Mouse (Mus musculus): Measurements from ENCODE around the gene Cat. TPM values are rescaled to one million over a fixed set of nuclear protein-coding genes. Genes with fewer than 3 reads are reported as not detected.

Cat gene
- polyA plus RNA-seq, 1 experiment from 2014 or later: 42.2 TPM

GRCm38 (mm10) chr2:103462746-103463145 lies 22.2 kb downstream of the Cat start:
- Histone ChIP-seq H3K27me3 (ENCODE audit: control insufficient read depth, insufficient read depth, low read length) (no peaks in the 10 kb centered on the region), H3K36me3 (ENCODE audit: control insufficient read depth, insufficient read depth, low read length) (peaks cover 22% of the 10 kb centered on the region), H3K9ac (ENCODE audit: low read length) (no peak overlapping the region), H3K4me1 (replicated peaks; ENCODE audit: control insufficient read depth, insufficient read depth) (no peaks in the 10 kb centered on the region), H3K4me3 (ENCODE audit: low read depth, low read length) (no peak overlapping the region), H3K4me2 (replicated peaks; ENCODE audit: low read depth) (no peak overlapping the region), H3K9me3 (ENCODE audit: control insufficient read depth, low read length) (no peaks in the 10 kb centered on the region), H3K27ac (replicated peaks) (no peak overlapping the region)
- DNase-seq (ENCODE audit: low spot score) (no peak), ATAC-seq (ENCODE audit: low FRiP score, low TSS enrichment) (no peak)
- 93% methylated on average over 5 of the region's 5 CpGs for WGBS
- TF ChIP-seq EP300 (optimal IDR thresholded peaks at IDR 0.05) (no peak), CTCF (IDR thresholded peaks at IDR 0.05; ENCODE audit: low read depth) (no peak)

- Histone ChIP-seq H3K9me3 (ENCODE audit: control insufficient read depth, low read length) (no peaks in the 10 kb centered on the region), H3K27me3 (ENCODE audit: control insufficient read depth, insufficient read depth, low read length) (no peaks in the 10 kb centered on the region), H3K9ac (ENCODE audit: low read length) (no peak overlapping the region), H3K4me2 (replicated peaks; ENCODE audit: low read depth) (no peak overlapping the region), H3K4me3 (ENCODE audit: low read depth, low read length) (no peak overlapping the region), H3K4me1 (replicated peaks; ENCODE audit: control insufficient read depth, insufficient read depth) (no peaks in the 10 kb centered on the region), H3K36me3 (ENCODE audit: control insufficient read depth, insufficient read depth, low read length) (peaks cover 25% of the 10 kb centered on the region), H3K27ac (replicated peaks) (peak overlapping the region; percentile 53)
- TF ChIP-seq CTCF (IDR thresholded peaks at IDR 0.05; ENCODE audit: low read depth): no peak
- TF ChIP-seq EP300 (optimal IDR thresholded peaks at IDR 0.05): no peak
- DNase-seq (ENCODE audit: low spot score): no peak
- no peak; the same call in 1 of the 2 replicates for ATAC-seq (ENCODE audit: low FRiP score, low TSS enrichment)
- WGBS: 30% methylated on average over 9 of the region's 9 CpGs
Measured at GRCm38 (mm10) chr2:103461743-103462142, 23.2 kb downstream of the Cat start.

GRCm38 (mm10) chr2:103461210-103461609 lies 23.8 kb downstream of the Cat start:
- no peaks in the 10 kb centered on the region for H3K4me1 ChIP-seq (replicated peaks; ENCODE audit: control insufficient read depth, insufficient read depth)
- WGBS: 70% methylated on average over 8 of the region's 8 CpGs
- DNase-seq (ENCODE audit: low spot score) (peak; percentile 32), ATAC-seq (ENCODE audit: low FRiP score, low TSS enrichment) (no peak)
- no peaks in the 10 kb centered on the region for H3K9me3 ChIP-seq (ENCODE audit: control insufficient read depth, low read length)
- no peaks in the 10 kb centered on the region for H3K27me3 ChIP-seq (ENCODE audit: control insufficient read depth, insufficient read depth, low read length)
- peaks cover 23% of the 10 kb centered on the region for H3K36me3 ChIP-seq (ENCODE audit: control insufficient read depth, insufficient read depth, low read length)
- no peak overlapping the region for H3K4me3 ChIP-seq (ENCODE audit: low read depth, low read length)
- H3K9ac ChIP-seq (ENCODE audit: low read length): no peak overlapping the region
- TF ChIP-seq CTCF (IDR thresholded peaks at IDR 0.05; ENCODE audit: low read depth): no peak
- no peak for TF ChIP-seq EP300 (optimal IDR thresholded peaks at IDR 0.05)
- no peak overlapping the region for H3K4me2 ChIP-seq (replicated peaks; ENCODE audit: low read depth)
- peak overlapping the region; percentile 45 for H3K27ac ChIP-seq (replicated peaks)

- H3K27ac ChIP-seq (replicated peaks): no peak overlapping the region
- no peaks in the 10 kb centered on the region for H3K4me1 ChIP-seq (replicated peaks; ENCODE audit: control insufficient read depth, insufficient read depth)
- H3K4me3 ChIP-seq (ENCODE audit: low read depth, low read length): no peak overlapping the region
- 88% methylated on average over 10 of the region's 10 CpGs for whole genome bisulfite sequencing
- H3K27me3 ChIP-seq (ENCODE audit: control insufficient read depth, insufficient read depth, low read length): no peaks in the 10 kb centered on the region
- H3K36me3 ChIP-seq (ENCODE audit: control insufficient read depth, insufficient read depth, low read length): peaks cover 32% of the 10 kb centered on the region
- no peak overlapping the region for H3K4me2 ChIP-seq (replicated peaks; ENCODE audit: low read depth)
- no peak overlapping the region for H3K9ac ChIP-seq (ENCODE audit: low read length)
- no peaks in the 10 kb centered on the region for H3K9me3 ChIP-seq (ENCODE audit: control insufficient read depth, low read length)
- DNase-seq (ENCODE audit: low spot score): no peak
- no peak for ATAC-seq (ENCODE audit: low FRiP score, low TSS enrichment)
- TF ChIP-seq CTCF (IDR thresholded peaks at IDR 0.05; ENCODE audit: low read depth) (no peak), EP300 (optimal IDR thresholded peaks at IDR 0.05) (no peak)
Measured at GRCm38 (mm10) chr2:103459069-103459468, 25.9 kb downstream of the Cat start.

GRCm38 (mm10) chr2:103457628-103458027 lies 27.3 kb downstream of the Cat start:
- Histone ChIP-seq H3K4me2 (replicated peaks; ENCODE audit: low read depth) (no peak overlapping the region), H3K4me3 (ENCODE audit: low read depth, low read length) (no peak overlapping the region), H3K36me3 (ENCODE audit: control insufficient read depth, insufficient read depth, low read length) (peaks cover 31% of the 10 kb centered on the region), H3K9me3 (ENCODE audit: control insufficient read depth, low read length) (no peaks in the 10 kb centered on the region), H3K9ac (ENCODE audit: low read length) (no peak overlapping the region), H3K4me1 (replicated peaks; ENCODE audit: control insufficient read depth, insufficient read depth) (no peaks in the 10 kb centered on the region), H3K27ac (replicated peaks) (no peak overlapping the region), H3K27me3 (ENCODE audit: control insufficient read depth, insufficient read depth, low read length) (no peaks in the 10 kb centered on the region)
- WGBS: 83% methylated on average over 7 of the region's 7 CpGs
- DNase-seq (ENCODE audit: low spot score) (no peak), ATAC-seq (ENCODE audit: low FRiP score, low TSS enrichment) (no peak)
- TF ChIP-seq EP300 (optimal IDR thresholded peaks at IDR 0.05): no peak
- TF ChIP-seq CTCF (IDR thresholded peaks at IDR 0.05; ENCODE audit: low read depth): no peak

- ATAC-seq (ENCODE audit: low FRiP score, low TSS enrichment) (no peak), DNase-seq (ENCODE audit: low spot score) (no peak)
- Histone ChIP-seq H3K27ac (replicated peaks) (no peak overlapping the region), H3K4me3 (ENCODE audit: low read depth, low read length) (no peak overlapping the region), H3K9me3 (ENCODE audit: control insufficient read depth, low read length) (no peaks in the 10 kb centered on the region), H3K27me3 (ENCODE audit: control insufficient read depth, insufficient read depth, low read length) (no peaks in the 10 kb centered on the region), H3K36me3 (ENCODE audit: control insufficient read depth, insufficient read depth, low read length) (peaks cover 31% of the 10 kb centered on the region), H3K4me1 (replicated peaks; ENCODE audit: control insufficient read depth, insufficient read depth) (no peaks in the 10 kb centered on the region), H3K4me2 (replicated peaks; ENCODE audit: low read depth) (no peak overlapping the region), H3K9ac (ENCODE audit: low read length) (no peak overlapping the region)
- 87% methylated on average over 5 of the region's 5 CpGs for WGBS
- no peak for TF ChIP-seq EP300 (optimal IDR thresholded peaks at IDR 0.05)
- no peak for TF ChIP-seq CTCF (IDR thresholded peaks at IDR 0.05; ENCODE audit: low read depth)
Measured at GRCm38 (mm10) chr2:103457048-103457447, 27.9 kb downstream of the Cat start.
